Mouse (Mus musculus) spleen, embryonic (tissue): ENCODE results near the gene Loxl3.

Source experiments
- CTCF ChIA-PET: fragments of 350-600 bp; sonication (Branson Sonifier 250); formaldehyde crosslinking; loops from one replicate; lab custom pipeline; 2022; lab: Charles Lee

Loxl3 gene

GRCm38 (mm10) chr6:83077630-83078323, 43.8 kb downstream of the Loxl3 start, which contains the start of gene Pcgf1:
TSS of gene Pcgf1 (plus strand) at chr6:83077869.
- CTCF ChIA-PET, result interaction anchor here (0.9 to 1.3 kb wide), 4 partner anchors 23 to 81 kb away, joined by 4 to 8 read pairs (median 4); partner anchors contain the start of genes Aup1, Ccdc142, Gm42688 and Htra2

GRCm38 (mm10) chr6:83078324-83078858, 44.4 kb downstream of the Loxl3 start:
- CTCF ChIA-PET, result interaction anchor here (0.5 to 1.3 kb wide), 5 partner anchors 23 to 140 kb away, joined by 3 to 8 read pairs (median 4); partner anchors contain the start of genes Aup1, Ccdc142, Gm42688 and Htra2

GRCm38 (mm10) chr6:83080210-83080609, 46.2 kb downstream of the Loxl3 start:
- CTCF ChIA-PET, result no interaction called here

- CTCF ChIA-PET, result no interaction called here
Measured at GRCm38 (mm10) chr6:83083497-83083896, 49.5 kb downstream of the Loxl3 start.

GRCm38 (mm10) chr6:83084477-83084876, 50.5 kb downstream of the Loxl3 start:
- CTCF ChIA-PET, result no interaction called here

GRCm38 (mm10) chr6:83086121-83087035, 52.4 kb downstream of the Loxl3 start, which contains the start of gene Lbx2:
TSS of gene Lbx2 (plus strand) at chr6:83086367.
- CTCF ChIA-PET, result no interaction called here

- CTCF ChIA-PET, result no interaction called here
Measured at GRCm38 (mm10) chr6:83087205-83087925, 53.4 kb downstream of the Loxl3 start.

- CTCF ChIA-PET, result no interaction called here
Measured at GRCm38 (mm10) chr6:83087926-83088260, 53.9 kb downstream of the Loxl3 start.

- CTCF ChIA-PET, result no interaction called here
Measured at GRCm38 (mm10) chr6:83092416-83093127, 58.6 kb downstream of the Loxl3 start.

GRCm38 (mm10) chr6:83095968-83096367, 62.0 kb downstream of the Loxl3 start:
- CTCF ChIA-PET, result no interaction called here

GRCm38 (mm10) chr6:83098411-83098810, 64.4 kb downstream of the Loxl3 start:
- CTCF ChIA-PET, result interaction anchor here (0.7 kb wide), 1 partner anchor 26 kb away, joined by 6 read pairs; no protein-coding TSS in a partner anchor

GRCm38 (mm10) chr6:83101316-83101687, 67.3 kb downstream of the Loxl3 start, which contains the start of the genes Ccdc142 and Gm42688:
TSS of gene Ccdc142 (plus strand) at chr6:83101601.
TSS of gene Gm42688 (plus strand) at chr6:83101617.
- CTCF ChIA-PET, result interaction anchor here (1.4 to 2.3 kb wide), 2 partner anchors 23 to 105 kb away, joined by 4 to 8 read pairs; no protein-coding TSS in a partner anchor

- CTCF ChIA-PET, result interaction anchor here (0.6 to 2.3 kb wide), 4 partner anchors 18 to 105 kb away, joined by 3 to 8 read pairs (median 4); no protein-coding TSS in a partner anchor
Measured at GRCm38 (mm10) chr6:83101688-83102556, 67.9 kb downstream of the Loxl3 start.
